Mouse (Mus musculus) myocyte (in vitro differentiated cells): ENCODE measurements around the gene Fkbp1a.

ENCODE experiments used
- CEBPB ChIP-seq: IDR thresholded peaks from 2 replicates; pipeline ENCODE4 v1.6.1; 2011; ENCODE audit warnings: mild to moderate bottlenecking, moderate library complexity; ENCODE audit not compliant: poor library complexity, insufficient read depth, severe bottlenecking
- E2F4 ChIP-seq: IDR thresholded peaks from one replicate; pipeline ENCODE4 v1.6.1; 2011; ENCODE audit warnings: mild to moderate bottlenecking, control low read depth, moderate library complexity; ENCODE audit not compliant: insufficient read depth
- POLR2A ChIP-seq: IDR thresholded peaks from one replicate; pipeline ENCODE4 v1.6.1; 2011; ENCODE audit warnings: low read depth, mild to moderate bottlenecking, control low read depth, moderate library complexity; ENCODE audit not compliant: insufficient read length
- POLR2AphosphoS2 ChIP-seq: IDR thresholded peaks from one replicate; pipeline ENCODE4 v1.6.1; 2011; ENCODE audit warnings: low read depth, control low read depth; ENCODE audit not compliant: insufficient read length
- TCF12 ChIP-seq: IDR thresholded peaks from one replicate; pipeline ENCODE4 v1.6.1; 2011; ENCODE audit warnings: mild to moderate bottlenecking, control low read depth; ENCODE audit not compliant: poor library complexity, insufficient read depth, severe bottlenecking
- USF1 ChIP-seq: IDR thresholded peaks from one replicate; pipeline ENCODE4 v1.6.1; 2011; ENCODE audit warnings: low read depth, mild to moderate bottlenecking, control low read depth, moderate library complexity

GRCm38 (mm10) chr2:151608435-151608834 is 66.2 kb downstream of the Fkbp1a start:
- no peak for TF ChIP-seq CEBPB
- TF ChIP-seq POLR2A: no peak
- no peak for TF ChIP-seq POLR2AphosphoS2
- no peak for TF ChIP-seq TCF12
- TF ChIP-seq E2F4: no peak
- no peak for TF ChIP-seq USF1
